Mouse (Mus musculus) myocyte (in vitro differentiated cells): ENCODE measurements at regions not wholly inside any gene's neighbourhood (a gene's known extent, or its start where the extent isn't known, plus 50 kb on each side); places are given as distances from the start of the nearest gene placed in this dataset.
"Not testable (repeated sequence)": the region's sequence is repeated elsewhere in the genome, so short reads cannot be mapped to it uniquely, and the experiment has no call there.

Source experiments
- H3K27me3 ChIP-seq: one replicate; pipeline ENCODE4 v1.6.1; 2011; ENCODE audit not compliant: control insufficient read depth, insufficient read depth, insufficient read length
- H3K36me3 ChIP-seq: one replicate; pipeline ENCODE4 v1.6.1; 2011; ENCODE audit not compliant: control insufficient read depth, insufficient read depth
- H3K4me2 ChIP-seq: one replicate; pipeline ENCODE4 v1.6.1; 2011; ENCODE audit warnings: low read depth, control low read depth
- H3K4me3 ChIP-seq: one replicate; pipeline ENCODE4 v1.5.1; 2011; ENCODE audit warnings: mild to moderate bottlenecking, control low read depth, moderate library complexity
- H3K79me2 ChIP-seq: one replicate; pipeline ENCODE4 v1.6.1; 2011; ENCODE audit not compliant: control insufficient read depth, insufficient read depth
- H3ac ChIP-seq: one replicate; pipeline ENCODE4 v1.6.1; 2011; ENCODE audit not compliant: control insufficient read depth, insufficient read length
- CEBPB ChIP-seq: IDR thresholded peaks from 2 replicates; pipeline ENCODE4 v1.6.1; 2011; ENCODE audit warnings: mild to moderate bottlenecking, moderate library complexity; ENCODE audit not compliant: poor library complexity, insufficient read depth, severe bottlenecking
- E2F4 ChIP-seq: IDR thresholded peaks from one replicate; pipeline ENCODE4 v1.6.1; 2011; ENCODE audit warnings: mild to moderate bottlenecking, control low read depth, moderate library complexity; ENCODE audit not compliant: insufficient read depth
- MAX ChIP-seq: IDR thresholded peaks from one replicate; pipeline ENCODE4 v1.6.1; 2011; ENCODE audit warnings: low read depth, mild to moderate bottlenecking, control low read depth
- MYOD1 ChIP-seq, 3 experiments: IDR thresholded peaks; one replicate each; pipeline ENCODE4 v1.6.1; 2011; ENCODE audit warnings: control low read depth in 2 of 3, low read depth in 2 of 3, mild to moderate bottlenecking in 2 of 3, moderate library complexity in 1 of 3; ENCODE audit not compliant: insufficient read length in 2 of 3, control insufficient read depth in 1 of 3
- MYOG ChIP-seq, 3 experiments: IDR thresholded peaks; one replicate each; pipeline ENCODE4 v1.6.1; 2011; ENCODE audit warnings: control low read depth in 2 of 3, low read depth in 2 of 3, mild to moderate bottlenecking in 2 of 3; ENCODE audit not compliant: insufficient read length in 2 of 3, control insufficient read depth in 1 of 3, insufficient read depth in 1 of 3
- POLR2A ChIP-seq: IDR thresholded peaks from one replicate; pipeline ENCODE4 v1.6.1; 2011; ENCODE audit warnings: low read depth, mild to moderate bottlenecking, control low read depth, moderate library complexity; ENCODE audit not compliant: insufficient read length
- POLR2AphosphoS2 ChIP-seq: IDR thresholded peaks from one replicate; pipeline ENCODE4 v1.6.1; 2011; ENCODE audit warnings: low read depth, control low read depth; ENCODE audit not compliant: insufficient read length
- REST ChIP-seq: IDR thresholded peaks from one replicate; pipeline ENCODE4 v1.6.1; 2011; ENCODE audit warnings: mild to moderate bottlenecking, control low read depth, moderate library complexity; ENCODE audit not compliant: insufficient read depth, insufficient read length
- SRF ChIP-seq: IDR thresholded peaks from one replicate; pipeline ENCODE4 v1.6.1; 2011; ENCODE audit warnings: low read depth; ENCODE audit not compliant: control insufficient read depth, insufficient read length
- TCF12 ChIP-seq: IDR thresholded peaks from one replicate; pipeline ENCODE4 v1.6.1; 2011; ENCODE audit warnings: mild to moderate bottlenecking, control low read depth; ENCODE audit not compliant: poor library complexity, insufficient read depth, severe bottlenecking
- TCF3 ChIP-seq: IDR thresholded peaks from one replicate; pipeline ENCODE4 v1.6.1; 2011; ENCODE audit warnings: low read depth, control low read depth; ENCODE audit not compliant: insufficient read length
- USF1 ChIP-seq: IDR thresholded peaks from one replicate; pipeline ENCODE4 v1.6.1; 2011; ENCODE audit warnings: low read depth, mild to moderate bottlenecking, control low read depth, moderate library complexity

GRCm38 (mm10) chr6:12868251-12868650, 119.0 kb upstream of the Thsd7a start:
- TF ChIP-seq E2F4 (no peak), MYOG (IDR thresholded peaks at IDR 0.05; ENCODE audit: control insufficient read depth in 1 of 3, insufficient read depth in 1 of 3, insufficient read length in 2 of 3, low read depth in 2 of 3) (no peak), USF1 (no peak)
- Histone ChIP-seq H3K27me3 (no peaks in the 10 kb centered on the region), H3K4me3 (no peak overlapping the region), H3K79me2 (no peaks in the 10 kb centered on the region), H3ac (no peak overlapping the region), H3K4me2 (no peak overlapping the region), H3K36me3 (no peaks in the 10 kb centered on the region)

- Histone ChIP-seq H3K36me3 (no peaks in the 10 kb centered on the region), H3K79me2 (no peaks in the 10 kb centered on the region), H3K4me3 (no peak overlapping the region), H3ac (no peak overlapping the region), H3K27me3 (no peaks in the 10 kb centered on the region), H3K4me2 (no peak overlapping the region)
- TF ChIP-seq POLR2AphosphoS2 (no peak), MAX (no peak), TCF3 (no peak), MYOD1 (IDR thresholded peaks at IDR 0.05; ENCODE audit: control insufficient read depth in 1 of 3, insufficient read length in 2 of 3, low read depth in 2 of 3) (no peak), POLR2A (no peak), MYOG (IDR thresholded peaks at IDR 0.05; ENCODE audit: control insufficient read depth in 1 of 3, insufficient read depth in 1 of 3, insufficient read length in 2 of 3, low read depth in 2 of 3) (no peak), REST (no peak), E2F4 (no peak), CEBPB (no peak), USF1 (no peak), TCF12 (no peak), SRF (no peak)
Observed at GRCm38 (mm10) chr6:12852041-12852440, 102.8 kb upstream of the Thsd7a start.

GRCm38 (mm10) chr6:12835079-12835478, 85.9 kb upstream of the Thsd7a start:
- H3K4me3 ChIP-seq = not testable (repeated sequence)

GRCm38 (mm10) chr6:12833358-12833757, 84.1 kb upstream of the Thsd7a start:
- H3K4me3 ChIP-seq = no peak overlapping the region
- H3K79me2 ChIP-seq = no peaks in the 10 kb centered on the region
- H3K27me3 ChIP-seq = no peaks in the 10 kb centered on the region
- TF ChIP-seq POLR2A (no peak), E2F4 (no peak), SRF (no peak), CEBPB (no peak), MYOG (IDR thresholded peaks at IDR 0.05; ENCODE audit: control insufficient read depth in 1 of 3, insufficient read depth in 1 of 3, insufficient read length in 2 of 3, low read depth in 2 of 3) (no peak), REST (no peak), TCF12 (no peak), MYOD1 (IDR thresholded peaks at IDR 0.05; ENCODE audit: control insufficient read depth in 1 of 3, insufficient read length in 2 of 3, low read depth in 2 of 3) (no peak), POLR2AphosphoS2 (no peak), MAX (no peak)
- no peak overlapping the region for H3ac ChIP-seq
- no peaks in the 10 kb centered on the region for H3K36me3 ChIP-seq
- no peak overlapping the region for H3K4me2 ChIP-seq

More at GRCm38 (mm10) chr6:12835079-12835478, 85.9 kb upstream of the Thsd7a start:
- H3ac ChIP-seq, H3K27me3 ChIP-seq, H3K79me2 ChIP-seq, H3K36me3 ChIP-seq, H3K4me2 ChIP-seq: not testable (repeated sequence)

GRCm38 (mm10) chr6:12831916-12832315, 82.7 kb upstream of the Thsd7a start:
- Histone ChIP-seq H3ac (no peak overlapping the region), H3K4me2 (no peak overlapping the region)
- TF ChIP-seq MAX (no peak), USF1 (no peak), CEBPB (no peak), TCF12 (no peak), POLR2A (no peak), POLR2AphosphoS2 (no peak), E2F4 (no peak), REST (no peak)

GRCm38 (mm10) chr6:12831485-12831884, 82.3 kb upstream of the Thsd7a start:
- H3K79me2 ChIP-seq = no peaks in the 10 kb centered on the region
- TF ChIP-seq REST (no peak), E2F4 (no peak), MYOD1 (IDR thresholded peaks at IDR 0.05; ENCODE audit: control insufficient read depth in 1 of 3, insufficient read length in 2 of 3, low read depth in 2 of 3) (no peak), MAX (no peak), USF1 (no peak), TCF3 (no peak), TCF12 (no peak), SRF (no peak), POLR2AphosphoS2 (no peak), POLR2A (no peak), MYOG (IDR thresholded peaks at IDR 0.05; ENCODE audit: control insufficient read depth in 1 of 3, insufficient read depth in 1 of 3, insufficient read length in 2 of 3, low read depth in 2 of 3) (no peak), CEBPB (no peak)

More at GRCm38 (mm10) chr6:12831916-12832315, 82.7 kb upstream of the Thsd7a start:
- H3K27me3 ChIP-seq = no peaks in the 10 kb centered on the region
- H3K36me3 ChIP-seq = no peaks in the 10 kb centered on the region
- H3K4me3 ChIP-seq = no peak overlapping the region
- H3K79me2 ChIP-seq = no peaks in the 10 kb centered on the region

More at GRCm38 (mm10) chr6:12831485-12831884, 82.3 kb upstream of the Thsd7a start:
- no peaks in the 10 kb centered on the region for H3K36me3 ChIP-seq
- no peak overlapping the region for H3ac ChIP-seq
- H3K4me3 ChIP-seq = no peak overlapping the region
- no peak overlapping the region for H3K4me2 ChIP-seq
- H3K27me3 ChIP-seq = no peaks in the 10 kb centered on the region
